Mouse (Mus musculus) hindbrain, embryonic 12.5 days (tissue): ENCODE measurements around the gene Grik4. TPM values are rescaled to one million over a fixed set of nuclear protein-coding genes. Genes with fewer than 3 reads are reported as not detected.

ENCODE experiments used
- microRNA-seq: library from miRNA; unstranded; fragments of <30 nt; microRNA quantifications from one replicate; pipeline ENCODE4, GENCODE M21; 2017
- polyA plus RNA-seq: library from polyadenylated mRNA; unstranded; fragments of >200 nt; fragmentation: Nextera tagmentation; extraction: Ambion mirVana; gene quantifications from 2 replicates; pipeline ENCODE4 v1.2.1, GENCODE M21; 2016

The Grik4 gene
- polyA plus RNA-seq, 1 experiment from 2014 or later: 5.6 TPM

Small RNAs within 50 kb of the gene (microRNA-seq; reads per million reads assigned to microRNA genes)
- not detected for gene Gm27509

Other genes starting within 250 kb of the Grik4 start
- 16.1 and 18.5 TPM in 2 replicates for gene Arhgef12, start 162.7 kb upstream of the Grik4 start, polyA plus RNA-seq
- gene Tmem136, start 172.1 kb upstream of the Grik4 start, polyA plus RNA-seq: 10.7 and 13.7 TPM in 2 replicates